Mouse (Mus musculus): ENCODE measurements around the gene Cpxm1.
A peak's percentile ranks its signal among the peaks of the same experiment; 100 is the strongest.

Gene Cpxm1

GRCm38 (mm10) chr2:130397186-130397985, at the start of gene Cpxm1:
Cpxm1 (minus strand) TSS chr2:130397574.
- no peak for DNase-seq

- no peak for DNase-seq
These were observed 44.8 kb upstream of the Cpxm1 start for GRCm38 (mm10) chr2:130442162-130442561.

GRCm38 (mm10) chr2:130439840-130440480, 42.6 kb upstream of the Cpxm1 start:
- DNase-seq: no peak

GRCm38 (mm10) chr2:130438861-130439260, 41.5 kb upstream of the Cpxm1 start:
- no peak for DNase-seq

GRCm38 (mm10) chr2:130436769-130437168, 39.4 kb upstream of the Cpxm1 start:
- DNase-seq: no peak

GRCm38 (mm10) chr2:130433152-130433551, 35.8 kb upstream of the Cpxm1 start:
- peak; percentile 41 for DNase-seq

GRCm38 (mm10) chr2:130432157-130432556, 34.8 kb upstream of the Cpxm1 start:
- no peak for DNase-seq

GRCm38 (mm10) chr2:130430484-130430883, 33.1 kb upstream of the Cpxm1 start:
- DNase-seq: no peak

GRCm38 (mm10) chr2:130429851-130430250, 32.5 kb upstream of the Cpxm1 start:
- no peak for DNase-seq

- DNase-seq: no peak
These were observed 27.7 kb upstream of the Cpxm1 start for GRCm38 (mm10) chr2:130425112-130425511.

GRCm38 (mm10) chr2:130424126-130424853, 26.9 kb upstream of the Cpxm1 start, which contains the start of the genes Vps16 and Pced1a:
Vps16 (plus strand) TSS chr2:130424339.
Pced1a (minus strand) TSS chr2:130424701.
- peak; percentile 94 for DNase-seq

- DNase-seq: peak; percentile 79
These were observed 26.2 kb upstream of the Cpxm1 start for GRCm38 (mm10) chr2:130423397-130424125.

- DNase-seq: no peak
These were observed 24.6 kb upstream of the Cpxm1 start for GRCm38 (mm10) chr2:130421781-130422620.

GRCm38 (mm10) chr2:130414094-130414856, 16.9 kb upstream of the Cpxm1 start:
- no peak for DNase-seq

- DNase-seq: no peak
These were observed 15.4 kb upstream of the Cpxm1 start for GRCm38 (mm10) chr2:130412775-130413174.

GRCm38 (mm10) chr2:130411558-130412495, 14.5 kb upstream of the Cpxm1 start:
- DNase-seq: peak; percentile 70

GRCm38 (mm10) chr2:130408194-130408593, 10.8 kb upstream of the Cpxm1 start:
- no peak for DNase-seq

- DNase-seq: no peak
These were observed 8.8 kb upstream of the Cpxm1 start, which contains the start of gene Tmem239 for GRCm38 (mm10) chr2:130406178-130406577. Tmem239 (plus strand) TSS chr2:130406478.

- DNase-seq: no peak
These were observed 7.6 kb upstream of the Cpxm1 start, which contains the start of the genes Gm28372 and 1700020A23Rik for GRCm38 (mm10) chr2:130404939-130405338. Gm28372 (plus strand) TSS chr2:130405239. 1700020A23Rik (plus strand) TSS chr2:130405259.
